Mouse (Mus musculus) midbrain, embryonic 13.5 days (tissue): ENCODE data around the gene Tmem116. TPM values are rescaled to one million over a fixed set of nuclear protein-coding genes. Genes with fewer than 3 reads are reported as not detected.

ENCODE experiments used
- ATAC-seq: fragments of 200-750 bp; cut with Nextera tagmentation; 2 replicates; pipeline ENCODE4 v1.8.0; 2017; ENCODE audit warnings: mild to moderate bottlenecking, moderate TSS enrichment, moderate library complexity
- H3K27ac ChIP-seq: fragments of 300-500 bp; sonication (generic); 2 replicates; pipeline ENCODE4 v1.5.1; 2015; ENCODE audit warnings: inconsistent platforms, mild to moderate bottlenecking, moderate library complexity
- H3K27me3 ChIP-seq: fragments of 300-500 bp; sonication (generic); 2 replicates; pipeline ENCODE4 v1.6.1; 2015; ENCODE audit warnings: mild to moderate bottlenecking, inconsistent platforms
- H3K36me3 ChIP-seq: fragments of 300-500 bp; sonication (generic); 2 replicates; pipeline ENCODE4 v1.6.1; 2015; ENCODE audit warnings: mild to moderate bottlenecking, inconsistent platforms
- H3K4me1 ChIP-seq: fragments of 300-500 bp; sonication (generic); replicated peaks from 2 replicates; pipeline ENCODE4 v1.6.1; 2015; ENCODE audit warnings: inconsistent platforms
- H3K4me2 ChIP-seq: fragments of 300-500 bp; sonication (generic); replicated peaks from 2 replicates; pipeline ENCODE4 v1.6.1; 2015; ENCODE audit warnings: moderate library complexity, mild to moderate bottlenecking, inconsistent platforms
- H3K4me3 ChIP-seq: fragments of 300-500 bp; sonication (generic); replicated peaks from 2 replicates; pipeline ENCODE4 v1.5.1; 2015; ENCODE audit warnings: mild to moderate bottlenecking, inconsistent platforms
- H3K9ac ChIP-seq: fragments of 300-500 bp; sonication (generic); replicated peaks from 2 replicates; pipeline ENCODE4 v1.6.1; 2015; ENCODE audit warnings: mild to moderate bottlenecking, inconsistent platforms
- H3K9me3 ChIP-seq: fragments of 300-500 bp; sonication (generic); 2 replicates; pipeline ENCODE4 v1.6.1; 2016; ENCODE audit warnings: mild to moderate bottlenecking, inconsistent platforms
- WGBS: fragments of 180-500 bp; shearing (Covaris S2); methylation state at CpG from one replicate; pipeline ENCODE4 v1.1.7; 2015; 5-methylcytosine and 5-hydroxymethylcytosine counted together
- polyA plus RNA-seq: library from polyadenylated mRNA; unstranded; fragments of >200 nt; fragmentation: Nextera tagmentation; extraction: Ambion mirVana; gene quantifications from 2 replicates; pipeline ENCODE4 v1.2.1, GENCODE M21; 2015

The Tmem116 gene
- polyA plus RNA-seq, 1 experiment from 2014 or later, result 1.6 TPM

- Histone ChIP-seq H3K36me3 (no peaks in the 10 kb centered on the region), H3K27ac (peak within 1 kb of the TSS; percentile 96), H3K4me2 (peak within 1 kb of the TSS; percentile 83), H3K4me1 (peaks cover 36% of the 10 kb centered on the region), H3K9me3 (no peaks in the 10 kb centered on the region), H3K27me3 (no peaks in the 10 kb centered on the region), H3K4me3 (peak within 1 kb of the TSS; percentile 99), H3K9ac (peak within 1 kb of the TSS; percentile 99)
- peak; percentile 94 for ATAC-seq
- WGBS, result 2% methylated on average over 55 of the region's 55 CpGs
Measured at GRCm38 (mm10) chr5:121545793-121546529, 94.3 kb downstream of the Tmem116 start, which contains the start of gene Mapkapk5. Mapkapk5 (minus strand) TSS chr5:121545905.

GRCm38 (mm10) chr5:121546530-121546895, 94.8 kb downstream of the Tmem116 start:
- no peak overlapping the region for H3K27ac ChIP-seq
- peak overlapping the region; percentile 99 for H3K4me3 ChIP-seq
- ATAC-seq, result peak; percentile 15; the same call in 1 of the 2 replicates
- H3K27me3 ChIP-seq, result no peaks in the 10 kb centered on the region
- peaks cover 32% of the 10 kb centered on the region for H3K4me1 ChIP-seq
- no peaks in the 10 kb centered on the region for H3K36me3 ChIP-seq
- 45% methylated on average over 6 of the region's 6 CpGs for WGBS
- peak overlapping the region; percentile 83 for H3K4me2 ChIP-seq
- H3K9ac ChIP-seq, result peak overlapping the region; percentile 99
- H3K9me3 ChIP-seq, result no peaks in the 10 kb centered on the region

- H3K9me3 ChIP-seq, result no peaks in the 10 kb centered on the region
- no peak overlapping the region for H3K9ac ChIP-seq
- H3K4me3 ChIP-seq, result no peak overlapping the region
- no peak overlapping the region for H3K27ac ChIP-seq
- WGBS, result over 99% methylated on average over 3 of the region's 3 CpGs
- no peak overlapping the region for H3K4me2 ChIP-seq
- no peak for ATAC-seq
- peaks cover 32% of the 10 kb centered on the region for H3K4me1 ChIP-seq
- no peaks in the 10 kb centered on the region for H3K27me3 ChIP-seq
- H3K36me3 ChIP-seq, result no peaks in the 10 kb centered on the region
Measured at GRCm38 (mm10) chr5:121547084-121547483, 95.4 kb downstream of the Tmem116 start.

GRCm38 (mm10) chr5:121549196-121549595, 97.5 kb downstream of the Tmem116 start:
- Histone ChIP-seq H3K27me3 (no peaks in the 10 kb centered on the region), H3K9ac (no peak overlapping the region), H3K4me2 (no peak overlapping the region), H3K27ac (no peak overlapping the region), H3K9me3 (no peaks in the 10 kb centered on the region), H3K36me3 (no peaks in the 10 kb centered on the region), H3K4me1 (peaks cover 13% of the 10 kb centered on the region), H3K4me3 (no peak overlapping the region)
- WGBS, result 90% methylated on average over 7 of the region's 7 CpGs
- no peak for ATAC-seq

GRCm38 (mm10) chr5:121562436-121562835, 110.7 kb downstream of the Tmem116 start:
- no peaks in the 10 kb centered on the region for H3K9me3 ChIP-seq
- ATAC-seq, result no peak
- H3K4me3 ChIP-seq, result no peak overlapping the region
- H3K9ac ChIP-seq, result no peak overlapping the region
- no peaks in the 10 kb centered on the region for H3K36me3 ChIP-seq
- H3K27me3 ChIP-seq, result no peaks in the 10 kb centered on the region
- H3K4me2 ChIP-seq, result no peak overlapping the region
- 0 out of 2 replicates have a peak, but pooled peaks cover 6% of the 10 kb centered on the region for H3K4me1 ChIP-seq
- WGBS, result 91% methylated on average over 3 of the region's 3 CpGs
- no peak overlapping the region for H3K27ac ChIP-seq

- Histone ChIP-seq H3K27ac (no peak overlapping the region), H3K9me3 (no peaks in the 10 kb centered on the region), H3K4me3 (no peak overlapping the region), H3K36me3 (peaks cover 4% of the 10 kb centered on the region; the same call in 1 of the 2 replicates), H3K27me3 (no peaks in the 10 kb centered on the region), H3K4me1 (0 out of 2 replicates have a peak, but pooled peaks cover 6% of the 10 kb centered on the region), H3K9ac (no peak overlapping the region), H3K4me2 (0 out of 2 replicates have a peak overlapping the region, but pooled peaks have one; percentile 23)
- WGBS, result 12% methylated on average over 11 of the region's 11 CpGs
- 0 out of 2 replicates have a peak, but pooled peaks have one; percentile 37 for ATAC-seq
Measured at GRCm38 (mm10) chr5:121564468-121564895, 112.8 kb downstream of the Tmem116 start.

- H3K9me3 ChIP-seq, result no peaks in the 10 kb centered on the region
- no peak overlapping the region for H3K4me2 ChIP-seq
- no peak overlapping the region for H3K9ac ChIP-seq
- no peak for ATAC-seq
- H3K4me3 ChIP-seq, result no peak overlapping the region
- H3K36me3 ChIP-seq, result peaks cover 12% of the 10 kb centered on the region
- H3K27ac ChIP-seq, result no peak overlapping the region
- 91% methylated on average over 16 of the region's 16 CpGs for WGBS
- H3K4me1 ChIP-seq, result 0 out of 2 replicates have a peak, but pooled peaks cover 6% of the 10 kb centered on the region
- H3K27me3 ChIP-seq, result no peaks in the 10 kb centered on the region
Measured at GRCm38 (mm10) chr5:121566035-121566681, 114.5 kb downstream of the Tmem116 start.

GRCm38 (mm10) chr5:121569881-121570420, 118.3 kb downstream of the Tmem116 start:
- Histone ChIP-seq H3K9me3 (no peaks in the 10 kb centered on the region), H3K36me3 (peaks cover 43% of the 10 kb centered on the region), H3K27ac (no peak overlapping the region), H3K4me3 (no peak overlapping the region), H3K4me2 (no peak overlapping the region), H3K9ac (no peak overlapping the region), H3K4me1 (no peaks in the 10 kb centered on the region), H3K27me3 (no peaks in the 10 kb centered on the region)
- peak; percentile 53; the same call in 1 of the 2 replicates for ATAC-seq
- WGBS, result 73% methylated on average over 9 of the region's 9 CpGs

GRCm38 (mm10) chr5:121570787-121571186, 119.1 kb downstream of the Tmem116 start:
- 90% methylated on average over 1 of the region's 1 CpGs for WGBS
- Histone ChIP-seq H3K9me3 (no peaks in the 10 kb centered on the region), H3K4me1 (no peaks in the 10 kb centered on the region), H3K27ac (no peak overlapping the region), H3K4me3 (no peak overlapping the region), H3K27me3 (no peaks in the 10 kb centered on the region), H3K4me2 (no peak overlapping the region), H3K9ac (no peak overlapping the region), H3K36me3 (peaks cover 48% of the 10 kb centered on the region)
- no peak for ATAC-seq

Other genes with a start within 250 kb of the Tmem116 start
- gene Rpl6, start 247.4 kb upstream of the Tmem116 start, polyA plus RNA-seq, result 416 and 429 TPM in 2 replicates
- gene Hectd4, start 231.7 kb upstream of the Tmem116 start, polyA plus RNA-seq, result 16.8 and 18.0 TPM in 2 replicates
- gene Trafd1, start 66.3 kb upstream of the Tmem116 start, polyA plus RNA-seq, result 149 and 150 TPM in 2 replicates
- 48.0 and 50.7 TPM in 2 replicates for gene Naa25, start 54.0 kb upstream of the Tmem116 start, polyA plus RNA-seq
- gene Erp29, start 613 bp downstream of the Tmem116 start, polyA plus RNA-seq, result 152 and 160 TPM in 2 replicates
- not detected in 2 replicates for gene Adam1b, start 51.5 kb downstream of the Tmem116 start, polyA plus RNA-seq
- gene Adam1a, start 93.6 kb downstream of the Tmem116 start, polyA plus RNA-seq, result 4.9 TPM in 2 replicates
- not detected in 2 replicates for gene Gm42878, start 93.6 kb downstream of the Tmem116 start, polyA plus RNA-seq
- gene Mapkapk5, start 94.0 kb downstream of the Tmem116 start, polyA plus RNA-seq, result 55.5 and 60.5 TPM in 2 replicates
- gene Aldh2, start 141.9 kb downstream of the Tmem116 start, polyA plus RNA-seq, result 91.9 and 92.3 TPM in 2 replicates
- 1.2 and 1.3 TPM in 2 replicates for gene Acad12, start 167.0 kb downstream of the Tmem116 start, polyA plus RNA-seq
- 1.8 and 2.3 TPM in 2 replicates for gene Acad10, start 208.6 kb downstream of the Tmem116 start, polyA plus RNA-seq
- gene Brap, start 208.7 kb downstream of the Tmem116 start, polyA plus RNA-seq, result 42.7 and 44.9 TPM in 2 replicates